Mouse (Mus musculus) left cerebral cortex, postnatal 14 days (tissue): ENCODE measurements around the gene Pde11a. TPM values are rescaled to one million over a fixed set of nuclear protein-coding genes. Genes with fewer than 3 reads are reported as not detected.

Source experiments
- DNase-seq, 2 experiments: peaks; one replicate each; pipeline ENCODE4 v3.0.0; 2021 to 2022; ENCODE audit warnings: low spot score in 2 of 2, mixed read lengths in 1 of 2
- intact Hi-C: fragments of 180-260 bp; cut with DNase I; formaldehyde crosslinking; loops from one replicate; pipeline ENCODE4 v1.15.1; 2025
- total RNA-seq, 2 experiments: library from RNA; stranded (reverse); gene quantifications; 2 replicates each; pipeline ENCODE4 v1.2.3; 2021

Pde11a gene
- total RNA-seq, 2 experiments from 2014 or later = 4.1 to 4.4 TPM

DNA sequence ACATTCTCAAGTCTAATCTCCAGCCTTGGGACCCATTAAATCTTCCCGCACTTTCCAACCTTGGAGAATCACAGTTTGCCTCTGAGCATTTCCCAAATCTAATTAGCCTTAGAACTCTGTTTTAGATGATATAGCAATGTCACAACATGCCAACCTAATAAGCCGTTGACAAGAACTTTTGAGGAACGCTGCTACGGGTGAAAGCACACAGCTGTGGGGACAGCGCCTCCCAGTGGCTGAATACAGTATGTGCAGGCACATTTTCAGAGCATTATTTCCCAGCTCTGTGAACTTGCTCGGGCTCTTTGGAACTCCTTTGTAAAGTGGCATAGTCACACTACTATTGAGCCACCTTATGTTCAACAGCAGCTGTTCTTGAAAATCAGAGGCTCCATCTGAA is 223.8 kb downstream of the Pde11a start:
- intact Hi-C loops = no loop called here
- peak; percentile 25 to 38 for DNase-seq

DNA sequence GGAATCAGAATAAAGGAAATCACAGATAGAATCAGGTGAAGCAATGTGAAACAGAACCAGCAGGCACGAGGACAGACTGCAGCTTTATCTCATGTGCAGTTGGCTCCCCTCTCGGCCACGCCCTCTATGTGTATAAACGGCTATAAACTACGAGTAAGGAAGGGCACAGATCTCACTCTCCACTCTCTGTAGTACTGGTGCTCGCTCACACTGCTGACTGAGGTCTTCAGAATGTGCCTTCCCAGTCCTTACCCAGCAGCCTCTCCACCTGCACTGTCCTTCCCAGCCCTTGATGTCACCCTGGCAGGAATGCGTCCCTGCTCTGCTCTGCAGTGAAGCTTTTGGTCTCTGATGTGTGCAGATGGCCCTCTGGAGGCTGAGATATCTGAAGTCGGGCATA is 228.9 kb downstream of the Pde11a start:
- DNase-seq = no peak
- intact Hi-C loops = loop anchor here (10.0 kb wide), 1 partner anchor 505 kb away; no protein-coding TSS in a partner anchor

DNA sequence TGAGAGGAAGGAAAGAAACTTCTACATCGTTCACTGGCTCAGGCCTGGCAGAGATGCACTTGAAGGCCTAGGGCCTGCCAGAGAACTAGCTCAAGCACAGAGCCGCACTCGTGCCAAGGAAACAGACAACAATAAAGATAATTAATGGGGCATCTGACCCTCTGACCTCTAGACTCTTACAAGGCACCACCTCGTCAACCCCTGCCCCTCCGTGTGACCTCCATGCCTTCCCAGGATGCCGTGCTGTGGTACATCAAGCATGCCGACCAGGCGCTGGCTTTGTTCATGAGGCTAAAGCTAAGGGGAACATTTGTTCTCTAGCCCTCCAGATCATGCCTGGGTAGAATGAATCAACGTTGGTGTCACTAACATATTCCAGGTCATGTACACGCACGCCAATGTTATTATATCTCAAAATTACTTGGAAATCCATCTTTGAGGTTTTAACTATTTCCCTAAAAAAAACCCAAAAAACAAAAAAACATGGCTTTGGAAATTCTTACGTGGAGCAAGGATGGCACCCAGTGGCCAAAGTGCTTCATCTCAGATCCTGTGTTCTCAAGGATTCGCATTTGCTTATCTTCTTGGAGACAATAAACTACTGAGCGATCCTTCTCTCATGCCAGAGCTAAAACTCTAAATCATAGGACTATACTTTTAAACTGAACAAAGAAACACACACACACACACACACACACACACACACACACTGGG is 236.5 kb downstream of the Pde11a start:
- intact Hi-C loops = loop anchor here (10.0 kb wide), 1 partner anchor 497 kb away; no protein-coding TSS in a partner anchor
- DNase-seq = peak in 1 of 2 experiments; percentile 40

GRCm38 (mm10) chr2:76100597-76100996 is 238.0 kb downstream of the Pde11a start:
- intact Hi-C loops = loop anchor here (10.0 kb wide), 1 partner anchor 496 kb away; no protein-coding TSS in a partner anchor
- DNase-seq = no peak

GRCm38 (mm10) chr2:76099726-76100347 is 238.7 kb downstream of the Pde11a start:
- intact Hi-C loops = loop anchor here (10.0 kb wide), 1 partner anchor 495 kb away; no protein-coding TSS in a partner anchor
- peak in 1 of 2 experiments; percentile 21 for DNase-seq

DNA sequence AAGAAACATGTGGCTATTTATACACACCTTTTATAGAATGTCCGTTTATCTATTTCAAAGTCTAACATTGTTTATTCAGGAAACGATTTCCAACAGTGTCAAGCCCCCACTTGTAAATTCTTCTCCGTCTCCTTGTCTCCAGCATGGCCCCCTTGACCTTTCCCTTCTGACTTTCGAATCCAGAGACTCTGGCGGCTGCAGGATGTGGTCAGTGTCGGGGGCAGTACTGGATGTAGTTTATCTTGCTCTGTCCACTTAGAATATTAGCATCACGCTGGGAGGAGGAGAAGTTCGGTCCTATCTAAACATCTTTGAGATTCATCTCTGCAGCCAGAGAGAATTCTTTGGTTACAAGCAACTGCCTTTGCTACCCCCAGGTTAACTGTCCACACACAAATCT is 240.2 kb downstream of the Pde11a start:
- no peak for DNase-seq
- intact Hi-C loops = no loop called here

GRCm38 (mm10) chr2:76097847-76098246 is 240.7 kb downstream of the Pde11a start:
- intact Hi-C loops = no loop called here

GRCm38 (mm10) chr2:76097284-76097683 is 241.3 kb downstream of the Pde11a start:
- intact Hi-C loops = no loop called here
- no peak for DNase-seq

More at GRCm38 (mm10) chr2:76097847-76098246, 240.7 kb downstream of the Pde11a start:
- DNase-seq = no peak

DNA sequence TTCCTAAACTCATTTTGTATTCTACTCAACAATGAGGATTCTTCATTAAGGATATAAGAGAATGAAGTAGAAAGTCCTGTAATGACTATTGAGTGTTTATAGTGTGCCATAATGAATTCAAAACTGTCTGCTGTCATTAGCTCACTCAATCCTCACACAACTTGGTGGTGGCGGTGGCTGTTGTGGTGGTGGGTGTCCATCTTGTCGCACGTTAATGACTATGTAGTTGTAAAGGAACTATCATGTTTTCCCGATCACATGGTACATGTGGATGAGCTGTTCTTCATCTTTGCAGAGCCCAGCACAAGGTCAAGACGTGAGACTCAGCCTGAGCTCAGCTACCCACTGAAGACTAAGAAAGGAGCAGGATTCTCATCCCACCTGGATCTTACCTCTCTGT is 242.7 kb downstream of the Pde11a start:
- intact Hi-C loops = no loop called here

GRCm38 (mm10) chr2:76090506-76090905 is 248.1 kb downstream of the Pde11a start:
- no peak for DNase-seq
- intact Hi-C loops = no loop called here

More for the DNA sequence above, 242.7 kb downstream of the Pde11a start:
- no peak for DNase-seq

DNA sequence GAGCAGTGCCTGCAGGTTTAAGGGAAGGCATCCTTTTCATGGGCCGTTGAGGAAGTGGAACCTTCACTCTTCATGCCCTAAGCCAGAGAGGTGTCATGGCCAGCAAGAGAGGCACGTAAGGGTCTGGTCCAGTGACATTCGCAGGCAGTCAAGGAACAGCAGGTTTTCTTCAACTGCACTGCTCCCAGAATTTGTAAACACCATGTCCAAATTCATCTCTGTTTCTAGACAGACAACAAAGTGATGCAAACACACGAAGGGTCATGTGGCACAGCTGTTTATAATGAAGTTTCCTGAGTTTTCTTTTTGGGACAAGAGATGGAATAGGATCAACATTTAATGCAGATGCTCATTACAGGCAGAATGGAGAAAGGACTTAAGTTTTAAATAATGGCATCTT is 249.7 kb downstream of the Pde11a start:
- no peak for DNase-seq
- intact Hi-C loops = no loop called here

DNA sequence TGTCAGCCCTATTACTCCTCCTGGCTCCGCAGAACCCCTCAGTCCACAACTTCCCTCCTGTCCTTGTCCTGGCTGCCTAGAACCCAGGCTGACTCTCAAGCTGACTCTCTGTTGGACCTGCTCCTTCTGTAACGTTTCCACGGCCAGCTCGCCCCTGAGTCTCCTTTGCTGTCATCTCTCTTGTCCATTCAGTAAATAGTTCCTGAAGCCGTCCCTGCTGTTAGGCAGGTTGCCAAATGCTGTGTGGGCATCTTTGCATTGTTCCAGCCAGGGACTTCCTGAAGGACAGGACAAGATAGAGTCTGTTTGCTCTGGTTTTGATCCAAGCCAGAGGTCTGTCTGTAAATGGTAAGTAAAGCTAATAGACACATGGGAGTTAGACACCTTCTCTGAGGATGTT is 250.2 kb downstream of the Pde11a start:
- peak; percentile 23 to 39 for DNase-seq
- intact Hi-C loops = no loop called here

DNA sequence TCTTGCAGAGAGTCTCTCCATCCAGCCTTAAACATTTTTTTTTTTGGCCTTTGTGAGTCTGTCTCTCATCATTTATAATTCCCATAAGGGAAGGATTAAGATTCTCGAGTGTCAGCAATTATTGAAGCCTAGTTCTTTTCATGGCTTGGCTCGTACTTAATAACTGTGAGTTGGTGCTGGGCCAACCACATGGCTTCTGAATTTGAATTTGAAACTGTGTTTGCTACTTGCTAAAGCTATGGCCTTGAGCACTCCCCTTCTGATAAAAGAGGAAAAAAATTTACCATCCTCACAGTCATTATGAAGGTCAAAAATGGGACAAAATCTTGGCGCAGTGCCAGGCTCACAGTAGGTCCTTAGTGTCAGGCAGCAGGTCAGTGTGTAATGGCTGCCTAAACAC is 251.4 kb downstream of the Pde11a start:
- DNase-seq = no peak
- intact Hi-C loops = no loop called here

GRCm38 (mm10) chr2:76084982-76085381 is 253.6 kb downstream of the Pde11a start:
- intact Hi-C loops = no loop called here
- DNase-seq = no peak

DNA sequence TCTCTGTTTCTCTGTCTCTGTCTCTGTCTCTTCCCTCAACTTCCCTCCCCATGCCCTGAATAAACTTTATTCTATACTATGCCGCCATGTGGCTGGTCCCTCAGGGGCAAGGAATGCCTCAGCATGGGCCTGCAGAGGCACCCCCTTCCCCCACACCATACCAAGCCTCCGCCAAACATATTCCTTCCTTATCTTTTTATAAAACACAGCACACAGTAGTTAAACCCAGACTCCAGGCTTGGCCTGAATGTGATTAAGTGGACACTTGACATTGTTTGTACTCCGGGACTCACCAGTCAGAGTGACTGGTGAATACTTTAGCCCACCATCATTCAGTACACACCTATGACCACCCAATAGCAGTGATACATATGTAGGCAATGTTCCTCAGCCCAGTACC is 254.7 kb downstream of the Pde11a start:
- no peak for DNase-seq
- intact Hi-C loops = no loop called here

DNA sequence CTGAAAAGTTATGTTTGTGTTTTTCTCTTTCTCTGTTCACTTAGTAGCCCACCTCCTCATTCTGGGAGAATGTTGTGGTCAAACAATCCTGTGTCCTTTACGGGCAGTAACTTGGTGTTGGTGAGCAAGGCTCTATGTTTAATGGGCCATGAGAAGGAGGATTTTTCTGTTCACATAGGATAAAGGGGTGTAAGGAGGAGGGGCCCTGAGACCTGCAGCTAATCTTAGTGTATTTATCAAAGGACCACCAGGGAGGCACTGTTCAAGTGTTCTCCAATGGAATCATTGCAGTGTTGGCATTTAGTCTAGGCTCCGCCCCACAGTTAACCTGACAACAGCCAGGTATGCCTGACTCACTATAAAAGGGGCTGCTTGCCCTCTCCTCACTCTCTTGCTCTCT is 255.2 kb downstream of the Pde11a start:
- no peak for DNase-seq
- intact Hi-C loops = no loop called here

DNA sequence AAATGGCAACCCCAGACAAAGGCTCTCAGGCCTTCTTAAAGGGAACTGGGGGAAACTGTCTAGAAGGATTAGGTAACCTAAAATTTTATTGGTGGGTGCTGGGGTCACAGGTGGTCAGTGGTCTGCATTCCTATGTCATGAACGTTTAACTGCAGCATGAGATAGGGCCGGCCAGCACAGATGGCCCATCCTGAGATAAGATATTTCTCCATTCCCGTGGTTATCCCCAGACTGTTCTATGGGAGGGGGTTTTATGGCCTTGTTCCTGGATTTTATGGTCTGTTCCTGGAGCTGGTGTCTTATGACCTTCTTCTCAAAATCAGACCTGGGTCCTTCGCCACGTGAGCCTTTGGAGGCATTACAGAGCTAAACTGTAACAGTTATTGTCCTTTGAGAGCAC is 256.6 kb downstream of the Pde11a start:
- intact Hi-C loops = no loop called here
- no peak for DNase-seq

DNA sequence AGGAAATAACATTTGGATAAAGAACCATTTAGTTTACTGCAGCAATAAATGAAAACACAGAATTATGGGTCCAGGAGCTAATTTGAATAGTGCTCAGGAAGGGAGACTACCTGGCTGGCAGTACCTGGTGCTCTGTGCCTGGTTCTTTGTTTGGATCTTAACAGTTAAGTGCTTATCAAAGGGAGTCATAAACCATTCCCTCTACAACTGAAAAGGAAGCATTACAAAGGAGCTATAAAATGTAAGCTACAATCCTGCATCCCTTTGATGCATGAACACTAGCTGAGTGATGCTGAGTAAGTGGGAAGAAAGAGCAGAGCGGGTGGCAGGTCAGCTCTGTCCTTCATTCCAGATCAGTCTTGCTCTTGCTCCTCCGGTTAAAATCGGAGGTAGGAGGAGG is 258.0 kb downstream of the Pde11a start:
- intact Hi-C loops = no loop called here
- no peak for DNase-seq

GRCm38 (mm10) chr2:76076838-76077237 is 261.7 kb downstream of the Pde11a start:
- DNase-seq = no peak
- intact Hi-C loops = no loop called here

GRCm38 (mm10) chr2:76076047-76076446 is 262.5 kb downstream of the Pde11a start:
- no peak for DNase-seq
- intact Hi-C loops = no loop called here

DNA sequence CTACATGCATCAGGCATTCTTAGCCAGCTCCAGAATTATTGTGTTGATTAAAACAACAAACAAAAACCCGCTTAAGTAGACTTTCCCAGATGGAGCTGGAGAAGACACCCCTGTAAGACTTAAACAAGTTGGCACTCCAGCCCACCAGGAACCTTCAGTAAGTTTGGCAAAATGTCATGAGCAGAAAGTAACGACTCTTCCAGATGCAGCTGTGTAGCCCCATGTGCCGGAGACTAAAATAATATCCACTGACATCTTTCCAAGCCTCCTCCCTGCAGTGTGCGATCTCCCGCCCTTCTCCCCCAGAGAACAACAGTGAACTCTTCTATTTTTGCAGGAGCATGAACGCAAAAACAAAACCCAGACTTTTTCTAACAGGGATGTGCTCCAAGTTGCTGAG is 265.5 kb downstream of the Pde11a start:
- intact Hi-C loops = loop anchor here (5.0 kb wide), 1 partner anchor 466 kb away; no protein-coding TSS in a partner anchor
- no peak for DNase-seq
